Mouse (Mus musculus) bone marrow macrophage, adult 2 months (primary cell): ENCODE results near the gene Marveld1. TPM values are rescaled to one million over a fixed set of nuclear protein-coding genes. Genes with fewer than 3 reads are reported as not detected.

Source experiments
- H3K27ac ChIP-seq: 2 replicates; pipeline ENCODE4 v1.5.1; 2012; ENCODE audit warnings: low read depth, low read length; ENCODE audit not compliant: insufficient read depth
- H3K4me1 ChIP-seq: 2 replicates; pipeline ENCODE4 v1.6.1; 2012; ENCODE audit warnings: low read length; ENCODE audit not compliant: control insufficient read depth, insufficient read depth
- H3K4me3 ChIP-seq: 2 replicates; pipeline ENCODE4 v1.5.1; 2012; ENCODE audit warnings: mild to moderate bottlenecking, low read length, moderate library complexity; ENCODE audit not compliant: insufficient read depth
- CTCF ChIP-seq: IDR thresholded peaks from 2 replicates; pipeline ENCODE4 v1.5.1; 2012; ENCODE audit warnings: low read depth, mild to moderate bottlenecking, low read length, moderate library complexity
- POLR2A ChIP-seq: IDR thresholded peaks from 2 replicates; pipeline ENCODE4 v1.6.1; 2012; ENCODE audit warnings: mild to moderate bottlenecking, low read depth, low read length, borderline replicate concordance
- polyA plus RNA-seq: library from polyadenylated mRNA; stranded (reverse); fragments of >200 nt; gene quantifications from 2 replicates; pipeline ENCODE4 v1.2.4, GENCODE M21; 2012; ENCODE audit not compliant: missing spikeins, insufficient read depth, insufficient read length

Marveld1 gene
- polyA plus RNA-seq, 1 experiment, result 32.4 TPM

- H3K4me3 ChIP-seq, result peak overlapping the region; percentile 92
- H3K27ac ChIP-seq, result peak overlapping the region; percentile 54
- TF ChIP-seq POLR2A (no peak), CTCF (no peak)
- peaks cover 40% of the 10 kb centered on the region for H3K4me1 ChIP-seq
These were observed 769 bp downstream of the Marveld1 start for GRCm38 (mm10) chr19:42147769-42148568.

- H3K4me1 ChIP-seq, result peaks cover 40% of the 10 kb centered on the region
- peak overlapping the region; percentile 92 for H3K4me3 ChIP-seq
- H3K27ac ChIP-seq, result no peak overlapping the region
- TF ChIP-seq CTCF (no peak; the same call in 1 of the 2 replicates), POLR2A (no peak)
These were observed 1.3 kb downstream of the Marveld1 start for GRCm38 (mm10) chr19:42148569-42148860.

- Histone ChIP-seq H3K4me3 (no peak overlapping the region), H3K27ac (no peak overlapping the region), H3K4me1 (peaks cover 25% of the 10 kb centered on the region)
- peak; percentile 61 for TF ChIP-seq CTCF
- TF ChIP-seq POLR2A, result no peak
These were observed 4.8 kb downstream of the Marveld1 start for GRCm38 (mm10) chr19:42151990-42152389.

- Histone ChIP-seq H3K4me1 (peaks cover 19% of the 10 kb centered on the region), H3K4me3 (no peak overlapping the region), H3K27ac (no peak overlapping the region)
- TF ChIP-seq POLR2A, result no peak
- no peak for TF ChIP-seq CTCF
These were observed 10.5 kb downstream of the Marveld1 start for GRCm38 (mm10) chr19:42157493-42158237.

GRCm38 (mm10) chr19:42158246-42159017, 11.2 kb downstream of the Marveld1 start:
- peaks cover 19% of the 10 kb centered on the region for H3K4me1 ChIP-seq
- H3K27ac ChIP-seq, result no peak overlapping the region
- no peak overlapping the region for H3K4me3 ChIP-seq
- TF ChIP-seq POLR2A (no peak), CTCF (no peak)

GRCm38 (mm10) chr19:42163764-42164163, 16.6 kb downstream of the Marveld1 start, which contains the start of gene Zfyve27:
Gene Zfyve27 (plus strand): TSS chr19:42163951.
- TF ChIP-seq CTCF (no peak), POLR2A (no peak)
- no peak within 1 kb of the TSS for H3K27ac ChIP-seq
- peaks cover 4% of the 10 kb centered on the region for H3K4me1 ChIP-seq
- H3K4me3 ChIP-seq, result no peak within 1 kb of the TSS

GRCm38 (mm10) chr19:42164188-42164587, 17.0 kb downstream of the Marveld1 start:
- H3K4me3 ChIP-seq, result no peak overlapping the region
- H3K4me1 ChIP-seq, result peaks cover 4% of the 10 kb centered on the region
- H3K27ac ChIP-seq, result no peak overlapping the region
- TF ChIP-seq CTCF (no peak), POLR2A (no peak)

- TF ChIP-seq CTCF (peak; percentile 77), POLR2A (no peak)
- Histone ChIP-seq H3K4me1 (peaks cover 9% of the 10 kb centered on the region), H3K27ac (no peak overlapping the region), H3K4me3 (no peak overlapping the region)
These were observed 18.9 kb downstream of the Marveld1 start for GRCm38 (mm10) chr19:42166130-42166529.

GRCm38 (mm10) chr19:42166766-42167165, 19.6 kb downstream of the Marveld1 start:
- Histone ChIP-seq H3K27ac (no peak overlapping the region), H3K4me1 (peaks cover 13% of the 10 kb centered on the region), H3K4me3 (no peak overlapping the region)
- no peak for TF ChIP-seq CTCF
- TF ChIP-seq POLR2A, result no peak
